7 mouse cellular contexts compared by ENCODE assay signal in genomic region chr16:91548586-91548985, GRCm38 (mm10). TPM values are rescaled to one million over a fixed set of nuclear protein-coding genes. Genes with fewer than 3 reads are reported as not detected.
DNase-seq lines count a peak whose midpoint lies in the region; ATAC-seq and TF ChIP-seq lines count a peak whose summit lies in the region.

No protein-coding gene starts in this region.

- TF ChIP-seq CTCF in embryonic fibroblast, embryonic 13.5 days (IDR thresholded peaks at IDR 0.05; ENCODE audit: borderline replicate concordance, insufficient read depth, low read length) = no peak
- TF ChIP-seq CTCF in intestine, postnatal 0 days (IDR thresholded peaks at IDR 0.05; ENCODE audit: low read depth) = no peak

- peaks cover 28% of the 10 kb centered on the region for H3K36me3 ChIP-seq in megakaryocyte, embryonic 14.5 days (replicated peaks; ENCODE audit: low read length)
- H3K36me3 ChIP-seq in intestine, postnatal 0 days (ENCODE audit: control insufficient read depth, insufficient read depth) = 0 out of 2 replicates have a peak, but pooled peaks cover 4% of the 10 kb centered on the region
- H3K36me3 ChIP-seq in stomach, embryonic 14.5 days (ENCODE audit: control insufficient read depth, insufficient read depth, low read length) = no peaks in the 10 kb centered on the region

- H3K4me1 ChIP-seq in megakaryocyte, embryonic 14.5 days = peaks cover 76% of the 10 kb centered on the region
- peaks cover 31% of the 10 kb centered on the region for H3K4me1 ChIP-seq in embryonic fibroblast, embryonic 13.5 days (ENCODE audit: control insufficient read depth, insufficient read depth, low read length)
- peaks cover 13% of the 10 kb centered on the region for H3K4me1 ChIP-seq in intestine, postnatal 0 days (replicated peaks; ENCODE audit: control insufficient read depth, insufficient read depth, low read length)
- H3K4me1 ChIP-seq in stomach, embryonic 14.5 days (ENCODE audit: control insufficient read depth, insufficient read depth, low read length) = peaks cover 21% of the 10 kb centered on the region

- WGBS in intestine, postnatal 0 days = 20% methylated on average over 5 of the region's 5 CpGs
- WGBS in stomach, embryonic 14.5 days = 47% methylated on average over 5 of the region's 5 CpGs

- DNase-seq in adrenal gland, postnatal 14 days = no peak

- H3K4me3 ChIP-seq in megakaryocyte, embryonic 14.5 days (replicated peaks) = peak overlapping the region; percentile 97
- H3K4me3 ChIP-seq in embryonic fibroblast, embryonic 13.5 days (ENCODE audit: insufficient read depth, low read length) = peak overlapping the region; percentile 50
- H3K4me3 ChIP-seq in intestine, postnatal 0 days (ENCODE audit: low read depth, low read length) = peak overlapping the region; percentile 96
- H3K4me3 ChIP-seq in stomach, embryonic 14.5 days (ENCODE audit: low read depth, low read length) = no peak overlapping the region; the same call in 1 of the 2 replicates

- H3K4me2 ChIP-seq in intestine, postnatal 0 days (replicated peaks; ENCODE audit: low read depth) = peak overlapping the region; percentile 80
- peak overlapping the region; percentile 66 for H3K4me2 ChIP-seq in stomach, embryonic 14.5 days (replicated peaks; ENCODE audit: low read depth, low read length)

- H3K9me3 ChIP-seq in megakaryocyte, embryonic 14.5 days = no peaks in the 10 kb centered on the region
- H3K9me3 ChIP-seq in intestine, postnatal 0 days (ENCODE audit: control insufficient read depth) = no peaks in the 10 kb centered on the region
- no peaks in the 10 kb centered on the region for H3K9me3 ChIP-seq in stomach, embryonic 14.5 days (ENCODE audit: control insufficient read depth, low read depth, low read length)

- TF ChIP-seq POLR2A in embryonic fibroblast, embryonic 13.5 days (IDR thresholded peaks at IDR 0.05; ENCODE audit: low read depth, low read length) = no peak

- no peak for ATAC-seq in megakaryocyte, adult 5-6 weeks (ENCODE audit: poor library complexity, severe bottlenecking)
- ATAC-seq in intestine, postnatal 0 days = no peak
- no peak for ATAC-seq in stomach, embryonic 14.5 days (ENCODE audit: insufficient number of reproducible peaks, insufficient read depth, low FRiP score, low read depth)
- no peak for ATAC-seq in erythroid progenitor cell, adult 5-6 weeks (replicated peaks; ENCODE audit: low FRiP score, poor library complexity, severe bottlenecking)

- peak overlapping the region; percentile 18; the same call in 1 of the 2 replicates for H3K9ac ChIP-seq in intestine, postnatal 0 days (ENCODE audit: low read depth, low read length)
- H3K9ac ChIP-seq in stomach, embryonic 14.5 days (replicated peaks; ENCODE audit: low read depth, low read length) = no peak overlapping the region

- H3K27me3 ChIP-seq in megakaryocyte, embryonic 14.5 days (replicated peaks) = peaks cover 23% of the 10 kb centered on the region
- H3K27me3 ChIP-seq in intestine, postnatal 0 days (replicated peaks; ENCODE audit: control insufficient read depth, insufficient read depth, low read length) = no peaks in the 10 kb centered on the region
- H3K27me3 ChIP-seq in stomach, embryonic 14.5 days (ENCODE audit: control insufficient read depth, insufficient read depth, low read length) = no peaks in the 10 kb centered on the region

- no peak overlapping the region for H3K27ac ChIP-seq in embryonic fibroblast, embryonic 13.5 days (ENCODE audit: insufficient read depth, low read length)
- H3K27ac ChIP-seq in intestine, postnatal 0 days (ENCODE audit: low read depth, low read length) = peak overlapping the region; percentile 72
- no peak overlapping the region for H3K27ac ChIP-seq in stomach, embryonic 14.5 days (ENCODE audit: low read length)

RNA-seq across cellular contexts. Expression of gene Ifngr2, which starts 1.7 kb away (rescaled TPM):
- 12.5 and 13.8 TPM in 2 replicates for polyA plus RNA-seq in megakaryocyte, embryonic 14.5 days (2012; ENCODE audit: insufficient read depth, low replicate concordance)
- 63.2 and 67.5 TPM in 2 replicates for total RNA-seq in megakaryocyte, adult 5-6 weeks (2015)
- 47.0 and 49.0 TPM in 2 replicates for total RNA-seq in megakaryocyte, adult 5-6 weeks (2017)
- 85.7 and 104 TPM in 2 replicates for polyA plus RNA-seq in embryonic fibroblast, embryonic 13.5 days (2011; ENCODE audit: insufficient read length, low read depth, missing spikeins)
- 138 and 146 TPM in 2 replicates for polyA plus RNA-seq in intestine, postnatal 0 days (2015; fragmentation: Nextera tagmentation; extraction: Ambion mirVana)
- 44.0 and 51.8 TPM in 2 replicates for polyA plus RNA-seq in stomach, embryonic 14.5 days (2014; fragmentation: Nextera tagmentation; extraction: Ambion mirVana)
- total RNA-seq in erythroid progenitor cell, adult 5-6 weeks (2015; ENCODE audit: low replicate concordance) = 5.4 and 6.1 TPM in 2 replicates
- 2.3 and 5.8 TPM in 2 replicates for total RNA-seq in erythroid progenitor cell, adult 5-6 weeks (2017; ENCODE audit: low replicate concordance)
- total RNA-seq in adrenal gland, postnatal 14 days (2021) = 27.7 and 30.8 TPM in 2 replicates

RNA-seq across cellular contexts. Expression of gene Tmem50b, which starts 49.0 kb away (rescaled TPM):
- 2.6 TPM in 1 of 2 replicates, not detected in the other for polyA plus RNA-seq in megakaryocyte, embryonic 14.5 days (2012; ENCODE audit: insufficient read depth, low replicate concordance)
- total RNA-seq in megakaryocyte, adult 5-6 weeks (2015) = 102 and 112 TPM in 2 replicates
- total RNA-seq in megakaryocyte, adult 5-6 weeks (2017) = 83.4 and 89.7 TPM in 2 replicates
- 25.4 and 27.7 TPM in 2 replicates for polyA plus RNA-seq in embryonic fibroblast, embryonic 13.5 days (2011; ENCODE audit: insufficient read length, low read depth, missing spikeins)
- polyA plus RNA-seq in intestine, postnatal 0 days (2015; fragmentation: Nextera tagmentation; extraction: Ambion mirVana) = 24.9 and 28.0 TPM in 2 replicates
- 29.7 and 33.3 TPM in 2 replicates for polyA plus RNA-seq in stomach, embryonic 14.5 days (2014; fragmentation: Nextera tagmentation; extraction: Ambion mirVana)
- 19.8 and 22.2 TPM in 2 replicates for total RNA-seq in erythroid progenitor cell, adult 5-6 weeks (2015; ENCODE audit: low replicate concordance)
- total RNA-seq in erythroid progenitor cell, adult 5-6 weeks (2017; ENCODE audit: low replicate concordance) = 9.2 and 10.7 TPM in 2 replicates
- 45.6 and 48.0 TPM in 2 replicates for total RNA-seq in adrenal gland, postnatal 14 days (2021)
